ENCODE assay signal across 9 mouse cellular contexts in genomic region chr17:34090923-34091322, GRCm38 (mm10). TPM values are rescaled to one million over a fixed set of nuclear protein-coding genes. Genes with fewer than 3 reads are reported as not detected.
DNase-seq lines count a peak whose midpoint lies in the region; ATAC-seq and TF ChIP-seq lines count a peak whose summit lies in the region.
"Had no signal": no experiment of that assay in that cellular context is flagged by ENCODE, and none has a peak within 500 bp of the region (broad histone marks: within the 10 kb centered on the region; RNA-seq: fewer than 3 reads in every experiment).

No protein-coding gene starts in this region.

- H3K27me3 ChIP-seq in midbrain, postnatal 0 days (ENCODE audit: insufficient read depth, low read length) = no peaks in the 10 kb centered on the region
- H3K27me3 ChIP-seq in midbrain, embryonic 10.5 days (ENCODE audit: low read depth, poor library complexity, severe bottlenecking) = no peaks in the 10 kb centered on the region

- H3K4me2 ChIP-seq in midbrain, postnatal 0 days (ENCODE audit: low read depth, low read length, poor library complexity, severe bottlenecking) = no peak overlapping the region

- ATAC-seq in midbrain, postnatal 0 days (ENCODE audit: low FRiP score) = no peak

- no peak overlapping the region for H3K27ac ChIP-seq in midbrain, postnatal 0 days (ENCODE audit: low read depth, low read length)
- H3K27ac ChIP-seq in midbrain, embryonic 10.5 days (replicated peaks) = no peak overlapping the region

- peak; percentile 30; the same call in 1 of the 2 replicates for TF ChIP-seq CTCF in midbrain, postnatal 0 days (IDR thresholded peaks at IDR 0.05)

- peak; percentile 51 for DNase-seq in embryo, embryonic 10 days (ENCODE audit: low spot score)
- no peak for DNase-seq in embryo, embryonic 9.5 days (ENCODE audit: extremely low spot score)
- DNase-seq in midbrain, postnatal 0 days (ENCODE audit: low spot score) = no peak
- no peak for DNase-seq in midbrain, embryonic 10.5 days (ENCODE audit: low spot score)
- peak; percentile 24 for DNase-seq in lung, postnatal 25 days (ENCODE audit: low spot score)
- DNase-seq in thymus, postnatal 25 days = peak; percentile 67
- no peak for DNase-seq in frontal cortex, postnatal 10 days (ENCODE audit: low spot score in 2 of 2)
- DNase-seq in layer of hippocampus, postnatal 14 days (ENCODE audit: low spot score in 2 of 2) = no peak
- DNase-seq: layer of hippocampus, adult 9-11 months had no signal

- no peaks in the 10 kb centered on the region for H3K4me1 ChIP-seq in midbrain, postnatal 0 days (ENCODE audit: insufficient read depth, low read length)
- peaks cover 16% of the 10 kb centered on the region for H3K4me1 ChIP-seq in midbrain, embryonic 10.5 days

- H3K9me3 ChIP-seq in midbrain, postnatal 0 days (ENCODE audit: low read length) = no peaks in the 10 kb centered on the region
- no peaks in the 10 kb centered on the region; the same call in 1 of the 2 replicates for H3K9me3 ChIP-seq in midbrain, embryonic 10.5 days (replicated peaks)

- no peak overlapping the region for H3K9ac ChIP-seq in midbrain, postnatal 0 days (replicated peaks; ENCODE audit: low read length, poor library complexity, severe bottlenecking)

- 58% methylated on average over 7 of the region's 7 CpGs for WGBS in midbrain, postnatal 0 days
- 43% methylated on average over 7 of the region's 7 CpGs for WGBS in midbrain, embryonic 10.5 days

- H3K36me3 ChIP-seq in midbrain, postnatal 0 days (ENCODE audit: insufficient read depth, low read length) = no peaks in the 10 kb centered on the region
- no peaks in the 10 kb centered on the region for H3K36me3 ChIP-seq in midbrain, embryonic 10.5 days

- no peak overlapping the region for H3K4me3 ChIP-seq in midbrain, postnatal 0 days (ENCODE audit: low read depth, low read length)
- no peak overlapping the region for H3K4me3 ChIP-seq in midbrain, embryonic 10.5 days

RNA-seq across cellular contexts. Expression of gene H2-Oa, which starts 1.2 kb away (rescaled TPM):
- not detected in 2 replicates for total RNA-seq in midbrain, postnatal 0 days (2014; rRNA removed)
- polyA plus RNA-seq in midbrain, postnatal 0 days (2015; fragmentation: Nextera tagmentation; extraction: Ambion mirVana) = 0.23 TPM in 1 of 2 replicates, not detected in the other
- polyA plus RNA-seq in midbrain, embryonic 10.5 days (2016; fragmentation: Nextera tagmentation; extraction: Ambion mirVana) = 0.37 and 0.50 TPM in 2 replicates
- total RNA-seq in layer of hippocampus, postnatal 14 days (2021) = not detected

RNA-seq across cellular contexts. Expression of gene H2-DMa, which starts 28.4 kb away (rescaled TPM):
- total RNA-seq in midbrain, postnatal 0 days (2014; rRNA removed) = 23.8 and 39.0 TPM in 2 replicates
- 24.8 and 26.1 TPM in 2 replicates for polyA plus RNA-seq in midbrain, postnatal 0 days (2015; fragmentation: Nextera tagmentation; extraction: Ambion mirVana)
- polyA plus RNA-seq in midbrain, embryonic 10.5 days (2016; fragmentation: Nextera tagmentation; extraction: Ambion mirVana) = 6.4 and 9.5 TPM in 2 replicates
- 10 to 100 TPM; 36.8 to 38.0 TPM for total RNA-seq in layer of hippocampus, postnatal 14 days (2021)

RNA-seq across cellular contexts. Expression of gene Brd2, which starts 31.5 kb away (rescaled TPM):
- 219 and 233 TPM in 2 replicates for total RNA-seq in midbrain, postnatal 0 days (2014; rRNA removed)
- polyA plus RNA-seq in midbrain, postnatal 0 days (2015; fragmentation: Nextera tagmentation; extraction: Ambion mirVana) = 107 and 124 TPM in 2 replicates
- polyA plus RNA-seq in midbrain, embryonic 10.5 days (2016; fragmentation: Nextera tagmentation; extraction: Ambion mirVana) = 126 and 137 TPM in 2 replicates
- total RNA-seq in layer of hippocampus, postnatal 14 days (2021) = 100 to 1,000 TPM; 248 to 278 TPM

RNA-seq across cellular contexts. Expression of gene Col11a2, which starts 51.7 kb away (rescaled TPM):
- 17.9 and 24.3 TPM in 2 replicates for total RNA-seq in midbrain, postnatal 0 days (2014; rRNA removed)
- 4.1 and 4.6 TPM in 2 replicates for polyA plus RNA-seq in midbrain, postnatal 0 days (2015; fragmentation: Nextera tagmentation; extraction: Ambion mirVana)
- 0.92 and 1.1 TPM in 2 replicates for polyA plus RNA-seq in midbrain, embryonic 10.5 days (2016; fragmentation: Nextera tagmentation; extraction: Ambion mirVana)
- total RNA-seq in layer of hippocampus, postnatal 14 days (2021) = 10 to 100 TPM; 26.8 to 27.4 TPM

RNA-seq across cellular contexts. Expression of gene H2-DMb2, which starts 52.2 kb away (rescaled TPM):
- 0.16 and 0.47 TPM in 2 replicates for total RNA-seq in midbrain, postnatal 0 days (2014; rRNA removed)
- polyA plus RNA-seq in midbrain, postnatal 0 days (2015; fragmentation: Nextera tagmentation; extraction: Ambion mirVana) = 1.4 and 1.6 TPM in 2 replicates
- polyA plus RNA-seq in midbrain, embryonic 10.5 days (2016; fragmentation: Nextera tagmentation; extraction: Ambion mirVana) = 0.12 TPM in 1 of 2 replicates, not detected in the other
- total RNA-seq in layer of hippocampus, postnatal 14 days (2021) = 1 to 10 TPM in 1 of 2 experiments, under 1 TPM in 1; 0.55 to 1.0 TPM

Comparison
In these comparisons a context has a peak if more than half of its experiments do, and no peak if none do; other contexts are left out.
1. DNase-seq: peak in embryo, embryonic 10 days (single experiment), lung, postnatal 25 days (single experiment) and thymus, postnatal 25 days (single experiment); none in embryo, embryonic 9.5 days (single experiment), midbrain, postnatal 0 days (single experiment), midbrain, embryonic 10.5 days (single experiment), frontal cortex, postnatal 10 days (0 of 2) and layer of hippocampus, postnatal 14 days (0 of 2).